Mouse (Mus musculus) NIH3T3 (cell line): ENCODE measurements around the gene Nacc2.

ENCODE experiments used
- DNase-seq: peaks from one replicate; pipeline ENCODE4 v3.0.0-alpha.2; 2012; ENCODE audit warnings: low read depth

Gene Nacc2

GRCm38 (mm10) chr2:26123079-26123648, at the start of gene Nacc2:
Gene Nacc2, minus strand, starts transcription at chr2:26123220.
- DNase-seq = peak; percentile 30

- DNase-seq = no peak
These were observed 49.1 kb upstream of the Nacc2 start for GRCm38 (mm10) chr2:26172166-26172565.

GRCm38 (mm10) chr2:26170376-26170775, 47.4 kb upstream of the Nacc2 start:
- DNase-seq = no peak

- no peak for DNase-seq
These were observed 46.0 kb upstream of the Nacc2 start for GRCm38 (mm10) chr2:26168843-26169579.

- DNase-seq = no peak
These were observed 43.9 kb upstream of the Nacc2 start for GRCm38 (mm10) chr2:26166890-26167289.

GRCm38 (mm10) chr2:26158064-26158463, 35.0 kb upstream of the Nacc2 start:
- no peak for DNase-seq

- DNase-seq = no peak
These were observed 33.4 kb upstream of the Nacc2 start for GRCm38 (mm10) chr2:26156191-26156977.

- no peak for DNase-seq
These were observed 32.7 kb upstream of the Nacc2 start for GRCm38 (mm10) chr2:26155737-26156136.

- no peak for DNase-seq
These were observed 31.6 kb upstream of the Nacc2 start for GRCm38 (mm10) chr2:26154586-26154985.

- peak; percentile 75 for DNase-seq
These were observed 30.9 kb upstream of the Nacc2 start for GRCm38 (mm10) chr2:26153909-26154340.

- DNase-seq = peak; percentile 77
These were observed 30.3 kb upstream of the Nacc2 start for GRCm38 (mm10) chr2:26153295-26153694.

- DNase-seq = peak; percentile 91
These were observed 24.8 kb upstream of the Nacc2 start for GRCm38 (mm10) chr2:26147706-26148370.

- peak; percentile 47 for DNase-seq
These were observed 23.5 kb upstream of the Nacc2 start for GRCm38 (mm10) chr2:26146337-26147042.

GRCm38 (mm10) chr2:26145113-26145512, 22.1 kb upstream of the Nacc2 start:
- no peak for DNase-seq

GRCm38 (mm10) chr2:26144331-26144730, 21.3 kb upstream of the Nacc2 start:
- DNase-seq = peak; percentile 72

- no peak for DNase-seq
These were observed 20.5 kb upstream of the Nacc2 start for GRCm38 (mm10) chr2:26143556-26143955.

- no peak for DNase-seq
These were observed 20.0 kb upstream of the Nacc2 start for GRCm38 (mm10) chr2:26142986-26143385.

GRCm38 (mm10) chr2:26141893-26142635, 19.0 kb upstream of the Nacc2 start:
- DNase-seq = peak; percentile 88

GRCm38 (mm10) chr2:26140903-26141302, 17.9 kb upstream of the Nacc2 start:
- peak; percentile 22 for DNase-seq

GRCm38 (mm10) chr2:26140292-26140819, 17.3 kb upstream of the Nacc2 start:
- DNase-seq = peak; percentile 100
